Mouse (Mus musculus) stomach, postnatal 0 days (tissue): ENCODE measurements around the gene Atp5g1. TPM values are rescaled to one million over a fixed set of nuclear protein-coding genes. Genes with fewer than 3 reads are reported as not detected.
"Not testable (repeated sequence)": the region's sequence is repeated elsewhere in the genome, so short reads cannot be mapped to it uniquely, and the experiment has no call there.

Experiments used
- ATAC-seq: fragments of 200-750 bp; cut with Nextera tagmentation; 2 replicates; pipeline ENCODE4 v1.8.0; 2017; ENCODE audit not compliant: low FRiP score, low TSS enrichment
- DNase-seq: peaks from one replicate; pipeline ENCODE4 v3.0.0-alpha.2; 2016; ENCODE audit warnings: low spot score
- H3K27ac ChIP-seq: fragments of 300-500 bp; sonication (generic); replicated peaks from 2 replicates; pipeline ENCODE4 v1.5.1; 2014; ENCODE audit warnings: mild to moderate bottlenecking, control low read depth
- H3K27me3 ChIP-seq: fragments of 300-500 bp; sonication (generic); 2 replicates; pipeline ENCODE4 v1.6.1; 2014; ENCODE audit warnings: low read length; ENCODE audit not compliant: control insufficient read depth, insufficient read depth
- H3K36me3 ChIP-seq: fragments of 300-500 bp; sonication (generic); 2 replicates; pipeline ENCODE4 v1.6.1; 2014; ENCODE audit warnings: low read length, mixed read lengths; ENCODE audit not compliant: control insufficient read depth, insufficient read depth
- H3K4me1 ChIP-seq: fragments of 300-500 bp; sonication (generic); replicated peaks from 2 replicates; pipeline ENCODE4 v1.6.1; 2014; ENCODE audit warnings: antibody characterized with exemption; ENCODE audit not compliant: control insufficient read depth, insufficient read depth
- H3K4me2 ChIP-seq: fragments of 300-500 bp; sonication (generic); replicated peaks from 2 replicates; pipeline ENCODE4 v1.6.1; 2014; ENCODE audit warnings: low read depth, mild to moderate bottlenecking, control low read depth, moderate library complexity
- H3K4me3 ChIP-seq: fragments of 300-500 bp; sonication (generic); 2 replicates; pipeline ENCODE4 v1.5.1; 2014; ENCODE audit warnings: low read depth, low read length, control low read depth
- H3K9ac ChIP-seq: fragments of 300-500 bp; sonication (generic); 2 replicates; pipeline ENCODE4 v1.6.1; 2014; ENCODE audit warnings: mild to moderate bottlenecking, low read length, control low read depth, mixed read lengths
- H3K9me3 ChIP-seq: fragments of 300-500 bp; sonication (generic); 2 replicates; pipeline ENCODE4 v1.6.1; 2016; ENCODE audit warnings: low read length; ENCODE audit not compliant: control insufficient read depth
- CTCF ChIP-seq: IDR thresholded peaks from 2 replicates; pipeline ENCODE4 v1.5.1; 2016; ENCODE audit warnings: antibody characterized with exemption, low read depth, mild to moderate bottlenecking, moderate library complexity
- EP300 ChIP-seq: optimal IDR thresholded peaks from 2 replicates; pipeline ENCODE3; 2016; ENCODE audit warnings: antibody characterized with exemption
- WGBS: fragments of 180-500 bp; shearing (Covaris S2); extraction: QIAGEN DNeasy Blood & Tissue Kit; methylation state at CpG from one replicate; pipeline ENCODE4 v1.1.7; 2014; 5-methylcytosine and 5-hydroxymethylcytosine counted together
- polyA plus RNA-seq: library from polyadenylated mRNA; unstranded; fragments of >200 nt; fragmentation: Nextera tagmentation; extraction: Ambion mirVana; gene quantifications from 2 replicates; pipeline ENCODE4 v1.2.1, GENCODE M21; 2015

The Atp5g1 gene
- polyA plus RNA-seq: 1,003 and 1,182 TPM in 2 replicates

GRCm38 (mm10) chr11:96075509-96076220 lies at the start of gene Atp5g1:
Atp5g1 (minus strand) TSS chr11:96075670.
- H3K4me2 ChIP-seq: peak within 1 kb of the TSS; percentile 63
- no peaks in the 10 kb centered on the region for H3K27me3 ChIP-seq
- TF ChIP-seq EP300: no peak
- peak; percentile 20; the same call in 1 of the 2 replicates for TF ChIP-seq CTCF
- DNase-seq (peak; percentile 97), ATAC-seq (peak; percentile 97)
- H3K9ac ChIP-seq: peak within 1 kb of the TSS; percentile 65
- under 1% methylated on average over 37 of the region's 37 CpGs for WGBS
- peak within 1 kb of the TSS; percentile 81 for H3K27ac ChIP-seq
- peak within 1 kb of the TSS; percentile 59 for H3K4me3 ChIP-seq
- 0 out of 2 replicates have a peak, but pooled peaks cover 2% of the 10 kb centered on the region for H3K36me3 ChIP-seq
- H3K4me1 ChIP-seq: no peaks in the 10 kb centered on the region
- no peaks in the 10 kb centered on the region for H3K9me3 ChIP-seq

GRCm38 (mm10) chr11:96124052-96124914 lies 48.8 kb upstream of the Atp5g1 start:
- Histone ChIP-seq H3K4me2 (peak overlapping the region; percentile 68), H3K4me3 (peak overlapping the region; percentile 41), H3K36me3 (no peaks in the 10 kb centered on the region), H3K27me3 (0 out of 2 replicates have a peak, but pooled peaks cover 2% of the 10 kb centered on the region), H3K4me1 (no peaks in the 10 kb centered on the region; the same call in 1 of the 2 replicates), H3K9me3 (no peaks in the 10 kb centered on the region), H3K9ac (peak overlapping the region; percentile 38; the same call in 1 of the 2 replicates), H3K27ac (no peak overlapping the region)
- ATAC-seq: peak; percentile 67; the same call in 1 of the 2 replicates
- TF ChIP-seq CTCF (no peak), EP300 (no peak)
- 2% methylated on average over 45 of the region's 45 CpGs for WGBS
- peak; percentile 77 for DNase-seq

GRCm38 (mm10) chr11:96122806-96123205 lies 47.3 kb upstream of the Atp5g1 start:
- not testable (repeated sequence) for DNase-seq, H3K4me3 ChIP-seq, H3K27ac ChIP-seq, H3K4me1 ChIP-seq, ATAC-seq, H3K9ac ChIP-seq, H3K27me3 ChIP-seq, H3K36me3 ChIP-seq, H3K4me2 ChIP-seq, H3K9me3 ChIP-seq
- WGBS: 76% methylated on average over 4 of the region's 4 CpGs

- ATAC-seq (no peak), DNase-seq (no peak)
- no peaks in the 10 kb centered on the region; the same call in 1 of the 2 replicates for H3K4me1 ChIP-seq
- H3K9me3 ChIP-seq: no peaks in the 10 kb centered on the region
- no peak overlapping the region for H3K4me2 ChIP-seq
- WGBS: 53% methylated on average over 3 of the region's 3 CpGs
- no peak overlapping the region for H3K9ac ChIP-seq
- TF ChIP-seq EP300: no peak
- TF ChIP-seq CTCF: no peak
- H3K27me3 ChIP-seq: no peaks in the 10 kb centered on the region
- H3K27ac ChIP-seq: no peak overlapping the region
- no peaks in the 10 kb centered on the region for H3K36me3 ChIP-seq
- no peak overlapping the region for H3K4me3 ChIP-seq
These were observed 43.9 kb upstream of the Atp5g1 start for GRCm38 (mm10) chr11:96119401-96119800.

GRCm38 (mm10) chr11:96116925-96117324 lies 41.5 kb upstream of the Atp5g1 start:
- WGBS: 74% methylated on average over 3 of the region's 3 CpGs
- ATAC-seq, H3K4me2 ChIP-seq: not testable (repeated sequence)

More at GRCm38 (mm10) chr11:96116925-96117324, 41.5 kb upstream of the Atp5g1 start:
- not testable (repeated sequence) for DNase-seq, H3K27me3 ChIP-seq, H3K36me3 ChIP-seq, H3K9me3 ChIP-seq, H3K9ac ChIP-seq, H3K4me1 ChIP-seq, H3K4me3 ChIP-seq, H3K27ac ChIP-seq
